ENCODE assay signal across 21 mouse cellular contexts in the genomic region with DNA sequence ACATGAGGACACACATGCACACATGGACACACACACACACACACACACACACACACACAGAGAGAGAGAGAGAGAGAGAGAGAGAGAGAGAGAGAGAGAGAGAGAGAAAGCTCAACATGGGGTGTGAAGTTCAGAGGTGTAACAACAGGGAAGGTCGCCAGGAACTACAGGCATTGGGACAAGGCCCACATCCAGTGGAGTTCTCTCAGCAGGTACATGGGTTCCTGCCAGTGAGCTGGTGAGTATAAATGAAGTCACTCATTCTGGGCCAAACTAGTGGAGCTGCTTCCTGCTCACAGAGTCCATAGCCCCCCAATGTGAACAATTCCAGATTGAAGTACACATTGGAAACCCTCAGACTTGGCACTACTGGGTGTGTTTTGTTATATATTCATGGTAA.
DNase-seq lines count a peak whose midpoint lies in the region; ATAC-seq and TF ChIP-seq lines count a peak whose summit lies in the region.
"Had no signal": no experiment of that assay in that cellular context is flagged by ENCODE, and none has a peak within 500 bp of the region (broad histone marks: within the 10 kb centered on the region; RNA-seq: fewer than 3 reads in every experiment).

No protein-coding gene starts in this region.

- H3K27ac ChIP-seq in hindbrain, postnatal 0 days = no peak overlapping the region
- no peak overlapping the region for H3K27ac ChIP-seq in hindbrain, embryonic 12.5 days
- H3K27ac ChIP-seq: embryonic facial prominence, embryonic 13.5 days; forebrain, embryonic 12.5 days; gastrocnemius, adult 2 months; hindbrain, embryonic 10.5 days; hindbrain, embryonic 15.5 days had no signal

- no peak overlapping the region for H3K4me3 ChIP-seq in hindbrain, postnatal 0 days (ENCODE audit: low read length)
- no peak overlapping the region for H3K4me3 ChIP-seq in hindbrain, embryonic 12.5 days
- H3K4me3 ChIP-seq: embryonic facial prominence, embryonic 13.5 days; forebrain, embryonic 12.5 days; gastrocnemius, adult 2 months; heart, embryonic 12.5 days; hindbrain, embryonic 10.5 days; hindbrain, embryonic 15.5 days had no signal

- no peaks in the 10 kb centered on the region for H3K9me3 ChIP-seq in hindbrain, postnatal 0 days (ENCODE audit: low read length)
- H3K9me3 ChIP-seq in hindbrain, embryonic 12.5 days (replicated peaks) = no peaks in the 10 kb centered on the region
- H3K9me3 ChIP-seq: embryonic facial prominence, embryonic 13.5 days; forebrain, embryonic 12.5 days; heart, embryonic 12.5 days; hindbrain, embryonic 10.5 days; hindbrain, embryonic 15.5 days had no signal

- no peak for TF ChIP-seq CTCF in hindbrain, postnatal 0 days (IDR thresholded peaks at IDR 0.05; ENCODE audit: low read depth)

- H3K36me3 ChIP-seq in hindbrain, postnatal 0 days (ENCODE audit: insufficient read depth, low read length) = no peaks in the 10 kb centered on the region
- H3K36me3 ChIP-seq in hindbrain, embryonic 12.5 days = no peaks in the 10 kb centered on the region
- H3K36me3 ChIP-seq: embryonic facial prominence, embryonic 13.5 days; forebrain, embryonic 12.5 days; G1E; heart, embryonic 12.5 days; hindbrain, embryonic 10.5 days; hindbrain, embryonic 15.5 days had no signal

- 58% methylated on average over 1 of the region's 1 CpGs for WGBS in hindbrain, postnatal 0 days
- 82% methylated on average over 1 of the region's 1 CpGs for WGBS in hindbrain, embryonic 12.5 days

- no peaks in the 10 kb centered on the region for H3K27me3 ChIP-seq in hindbrain, postnatal 0 days (ENCODE audit: insufficient read depth, low read length)
- no peaks in the 10 kb centered on the region for H3K27me3 ChIP-seq in hindbrain, embryonic 12.5 days
- H3K27me3 ChIP-seq: embryonic facial prominence, embryonic 13.5 days; forebrain, embryonic 12.5 days; heart, embryonic 12.5 days; hindbrain, embryonic 15.5 days had no signal

- H3K4me2 ChIP-seq in hindbrain, postnatal 0 days (ENCODE audit: low read depth, low read length) = no peak overlapping the region
- no peak overlapping the region for H3K4me2 ChIP-seq in hindbrain, embryonic 12.5 days (replicated peaks)
- H3K4me2 ChIP-seq: embryonic facial prominence, embryonic 13.5 days; forebrain, embryonic 12.5 days; heart, embryonic 12.5 days; hindbrain, embryonic 15.5 days had no signal

- ATAC-seq in hindbrain, postnatal 0 days = 0 out of 2 replicates have a peak, but pooled peaks have one; percentile 47
- ATAC-seq in hindbrain, embryonic 12.5 days (ENCODE audit: low FRiP score) = no peak
- ATAC-seq: CD4-positive, CD25-positive, alpha-beta regulatory T cell, adult 4 months; inflammation-experienced regulatory T-cells, adult 6 months; intestine, postnatal 0 days had no signal

- H3K4me1 ChIP-seq in hindbrain, postnatal 0 days (ENCODE audit: insufficient read depth, low read length) = no peaks in the 10 kb centered on the region
- H3K4me1 ChIP-seq in hindbrain, embryonic 12.5 days = 0 out of 2 replicates have a peak, but pooled peaks cover 4% of the 10 kb centered on the region
- H3K4me1 ChIP-seq: embryonic facial prominence, embryonic 13.5 days; hindbrain, embryonic 10.5 days; hindbrain, embryonic 15.5 days had no signal

- H3K9ac ChIP-seq in hindbrain, postnatal 0 days (replicated peaks; ENCODE audit: low read length) = no peak overlapping the region
- H3K9ac ChIP-seq in hindbrain, embryonic 12.5 days = no peak overlapping the region
- H3K9ac ChIP-seq: embryonic facial prominence, embryonic 13.5 days; forebrain, embryonic 12.5 days; heart, embryonic 12.5 days; hindbrain, embryonic 15.5 days had no signal

- peak; percentile 10 to 14 for DNase-seq in cerebellum, adult 18-20 months
- DNase-seq in cerebellum, adult 11 months = no peak
- DNase-seq in hindbrain, postnatal 0 days (ENCODE audit: low spot score) = peak; percentile 42
- DNase-seq in cerebellum, adult 9-10 months = peak; percentile 12
- DNase-seq in cerebellum, postnatal 25 days = peak; percentile 81 to 85
- no peak for DNase-seq in urinary bladder, postnatal 25 days (ENCODE audit: low spot score)
- no peak for DNase-seq in kidney, postnatal 14 days
- DNase-seq: adrenal gland, adult 8-10 months; B cell, adult 2 months; gastrocnemius, adult 2 months; gastrocnemius, postnatal 25 days had no signal

Comparison
In these comparisons a context has a peak if more than half of its experiments do, and no peak if none do; other contexts are left out.
1. DNase-seq: peak in cerebellum, adult 18-20 months (2 of 2), hindbrain, postnatal 0 days (single experiment), cerebellum, adult 9-10 months (single experiment) and cerebellum, postnatal 25 days (2 of 2); none in cerebellum, adult 11 months (single experiment), urinary bladder, postnatal 25 days (single experiment) and kidney, postnatal 14 days (single experiment).